Mouse (Mus musculus): ENCODE measurements around the gene Ctdsp2.

GRCm38 (mm10) chr10:127018422-127018821 is 39.9 kb downstream of the Ctdsp2 start:
- TF ChIP-seq GATA1 (IDR thresholded peaks at IDR 0.05; ENCODE audit: low read length) (no peak), TAL1 (IDR thresholded peaks at IDR 0.05; ENCODE audit: low read length) (no peak)

All from erythroblast, embryonic 14.5 days (primary cell).